Mouse (Mus musculus): ENCODE results near the gene Acod1.

The Acod1 gene

DNA sequence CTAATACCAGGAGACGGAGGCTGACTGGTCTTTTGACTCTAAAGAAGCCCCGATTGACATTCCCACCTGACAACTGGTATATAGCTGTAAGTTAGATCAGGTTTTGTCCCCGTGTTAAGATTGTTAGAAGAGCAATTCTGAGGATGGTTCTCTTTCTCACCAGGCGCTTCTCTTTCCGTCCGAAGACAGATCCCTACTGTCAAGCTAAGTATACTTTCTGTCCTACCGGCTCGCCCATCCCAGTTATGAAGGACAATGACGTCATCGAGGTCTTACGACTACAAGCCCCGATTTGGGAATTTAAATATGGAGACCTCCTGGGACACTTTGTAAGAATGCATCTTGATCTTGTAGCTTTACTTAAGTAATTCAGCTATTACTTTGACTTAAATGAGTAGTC lies 24.7 kb downstream of the Acod1 start:
- CTCF ChIA-PET, result no interaction called here

DNA sequence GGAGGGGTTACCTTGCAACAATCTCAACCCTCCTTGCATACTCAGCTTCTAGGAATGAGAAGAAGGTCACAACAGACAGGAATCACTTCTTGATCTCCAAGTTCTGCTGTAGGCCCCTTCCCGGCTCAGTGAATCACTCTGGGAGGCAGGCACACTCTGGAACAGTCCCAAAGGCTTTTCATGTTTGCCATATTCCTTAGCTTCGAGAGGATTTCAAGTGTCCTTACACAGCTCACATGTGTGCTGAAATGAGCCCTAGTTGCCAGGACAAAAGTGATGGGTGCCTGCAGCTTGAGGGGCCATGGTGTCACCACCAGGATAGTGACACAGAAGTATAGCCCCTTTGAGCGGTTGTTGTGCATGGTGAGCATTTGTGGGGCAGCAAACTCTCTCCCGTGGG lies 26.0 kb downstream of the Acod1 start:
- CTCF ChIA-PET, result no interaction called here

DNA sequence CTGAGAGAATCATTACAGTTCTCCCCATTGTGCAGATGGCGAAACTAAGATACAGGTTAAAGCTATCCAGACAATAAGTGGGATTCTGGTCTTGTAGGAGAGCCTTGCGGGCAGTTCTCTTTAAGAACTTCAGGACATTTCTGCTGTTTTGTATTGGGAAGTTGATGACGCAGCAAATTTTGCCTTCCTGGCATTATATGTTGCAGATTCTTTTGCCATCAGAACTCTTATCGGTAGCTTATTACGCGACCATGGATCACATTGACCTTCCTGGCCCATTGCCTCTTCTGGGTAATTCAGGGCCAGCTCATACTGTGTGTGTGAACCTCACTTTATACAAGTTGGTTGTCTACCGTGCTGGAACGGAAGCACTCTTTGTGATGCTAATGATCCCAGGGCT lies 27.0 kb downstream of the Acod1 start:
- CTCF ChIA-PET, result no interaction called here

DNA sequence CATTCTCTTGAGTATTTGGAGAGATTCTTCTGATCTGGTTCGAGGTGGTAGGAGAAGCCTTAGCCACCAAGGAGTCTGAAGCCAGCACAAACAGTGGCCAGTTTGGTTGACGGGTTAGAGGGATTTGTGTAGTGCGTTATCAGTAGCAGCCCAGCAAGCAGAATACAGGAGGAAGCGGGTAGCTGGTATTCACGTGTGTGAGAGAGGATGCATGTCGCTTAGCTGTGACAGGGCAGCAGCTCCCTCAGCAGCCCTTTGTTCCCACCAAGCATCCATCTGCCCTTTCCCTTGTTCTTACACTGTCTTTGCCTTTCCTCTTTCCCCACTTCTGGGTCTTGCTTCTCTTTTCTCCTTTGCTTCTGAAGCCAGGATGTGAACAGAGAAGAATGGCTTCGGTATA lies 28.4 kb downstream of the Acod1 start:
- CTCF ChIA-PET, result no interaction called here

DNA sequence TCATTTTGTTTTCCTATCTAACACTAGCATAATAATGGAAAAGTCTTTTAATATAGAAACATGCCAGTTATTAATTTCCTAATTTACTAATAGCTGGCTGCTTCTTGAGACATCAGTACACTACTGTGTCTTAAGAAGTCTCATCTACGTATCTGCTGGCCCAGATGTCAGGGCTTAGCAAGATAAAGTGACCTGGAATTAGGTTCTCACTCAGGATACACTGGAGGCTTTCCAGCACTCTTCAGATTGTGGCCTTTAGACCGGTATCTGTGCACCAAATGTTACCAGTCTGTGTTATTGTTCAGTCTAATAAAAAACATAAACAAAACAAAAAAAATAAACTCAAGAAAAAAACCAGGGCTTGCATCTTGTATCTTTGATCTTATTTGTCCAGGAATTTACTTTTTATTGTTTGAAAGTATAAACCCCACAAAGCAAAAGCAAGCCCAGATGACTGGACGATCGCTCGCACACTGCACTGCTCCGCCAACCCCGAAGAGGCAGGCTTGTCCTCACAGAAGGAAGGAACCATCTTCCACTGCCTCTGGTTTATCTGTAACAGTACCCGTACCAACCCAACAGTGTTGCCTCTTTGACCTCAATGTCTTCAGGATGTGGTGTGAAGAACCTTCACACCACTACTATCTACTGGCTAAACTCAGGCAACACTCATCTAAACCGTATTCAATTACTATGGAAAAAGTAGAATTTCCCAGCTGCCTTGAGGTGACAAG lies 30.7 kb downstream of the Acod1 start:
- CTCF ChIA-PET, result interaction anchor here (0.7 kb wide), 1 partner anchor 394 kb away, joined by 4 read pairs; no protein-coding TSS in a partner anchor

DNA sequence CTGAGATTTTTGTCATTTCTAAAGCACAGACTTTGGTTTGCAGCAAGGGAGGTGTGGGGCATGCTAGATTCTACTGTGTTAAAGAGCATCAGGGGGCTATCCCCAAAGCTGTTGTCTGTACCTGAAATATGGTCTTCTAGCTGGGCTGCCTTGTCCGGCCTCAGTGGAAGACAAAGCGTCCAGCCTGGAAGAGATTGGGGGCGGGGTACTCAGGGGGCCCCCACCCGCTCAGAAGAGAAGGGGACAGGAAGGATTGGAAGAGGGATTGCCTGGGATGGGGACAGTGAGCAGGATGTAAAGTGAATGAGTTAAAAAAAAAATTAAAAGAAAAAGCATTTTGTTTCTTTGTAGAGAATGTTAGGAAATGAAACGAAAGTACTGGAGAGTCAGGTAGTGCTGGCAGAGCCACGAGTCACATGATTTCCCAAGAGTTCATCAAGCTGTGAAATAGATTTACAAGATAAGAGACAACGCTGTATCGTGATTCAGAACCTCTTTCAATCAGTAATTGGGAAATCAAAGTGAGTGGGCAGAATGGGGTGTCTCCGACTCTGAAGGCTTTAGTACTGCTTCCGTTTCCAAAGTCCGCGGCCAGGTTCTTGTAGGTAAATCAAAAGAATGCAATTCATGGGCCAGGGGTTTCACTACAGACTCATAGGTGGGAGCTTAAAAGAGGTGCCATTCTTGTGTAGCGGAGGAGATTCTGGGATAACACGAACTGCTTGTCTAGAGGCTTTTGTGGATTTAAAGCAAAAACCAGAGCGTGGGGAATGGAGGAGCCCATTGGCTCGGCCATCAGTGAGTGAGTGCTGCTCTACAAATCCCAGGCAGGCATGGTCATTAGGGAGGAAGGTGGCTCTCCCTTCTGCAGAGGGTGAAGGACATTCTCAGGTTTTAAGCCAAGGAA lies 31.5 kb downstream of the Acod1 start:
- CTCF ChIA-PET, result no interaction called here

DNA sequence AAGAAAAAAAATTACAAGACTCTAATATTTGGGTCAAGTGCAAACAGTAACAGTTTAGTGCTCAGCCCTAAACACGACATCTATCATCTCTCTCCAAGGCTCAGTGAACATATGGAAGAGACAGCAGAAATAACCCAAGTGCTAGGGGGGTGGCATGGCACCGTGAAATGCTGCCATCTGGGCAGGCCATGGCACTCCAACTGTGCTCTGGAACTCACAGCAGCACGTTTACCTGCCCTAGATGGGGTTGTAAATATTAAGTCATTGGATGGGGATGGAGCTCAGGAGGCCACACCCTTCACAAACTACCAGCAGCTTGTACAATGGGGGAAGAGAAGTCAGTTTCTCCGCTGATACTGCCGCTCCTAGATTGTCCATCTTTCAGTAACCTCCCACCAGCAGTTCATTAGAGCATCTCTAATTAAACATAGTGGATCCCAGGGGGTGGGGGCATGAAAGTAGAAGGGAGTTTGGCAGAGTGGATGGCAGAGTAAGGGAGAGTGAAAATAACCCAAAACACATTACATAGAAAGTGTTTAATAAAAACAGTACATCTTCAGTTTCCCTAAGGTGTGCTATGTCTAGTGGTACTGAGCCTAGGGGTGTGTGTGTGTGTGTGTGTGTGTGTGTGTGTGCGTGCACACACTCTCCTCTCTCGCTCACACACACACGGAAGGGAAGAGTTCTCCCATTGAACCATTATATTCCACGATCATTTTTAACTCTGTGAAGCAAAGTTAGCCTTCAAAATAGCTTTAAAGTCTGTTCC lies 32.6 kb downstream of the Acod1 start:
- CTCF ChIA-PET, result no interaction called here

DNA sequence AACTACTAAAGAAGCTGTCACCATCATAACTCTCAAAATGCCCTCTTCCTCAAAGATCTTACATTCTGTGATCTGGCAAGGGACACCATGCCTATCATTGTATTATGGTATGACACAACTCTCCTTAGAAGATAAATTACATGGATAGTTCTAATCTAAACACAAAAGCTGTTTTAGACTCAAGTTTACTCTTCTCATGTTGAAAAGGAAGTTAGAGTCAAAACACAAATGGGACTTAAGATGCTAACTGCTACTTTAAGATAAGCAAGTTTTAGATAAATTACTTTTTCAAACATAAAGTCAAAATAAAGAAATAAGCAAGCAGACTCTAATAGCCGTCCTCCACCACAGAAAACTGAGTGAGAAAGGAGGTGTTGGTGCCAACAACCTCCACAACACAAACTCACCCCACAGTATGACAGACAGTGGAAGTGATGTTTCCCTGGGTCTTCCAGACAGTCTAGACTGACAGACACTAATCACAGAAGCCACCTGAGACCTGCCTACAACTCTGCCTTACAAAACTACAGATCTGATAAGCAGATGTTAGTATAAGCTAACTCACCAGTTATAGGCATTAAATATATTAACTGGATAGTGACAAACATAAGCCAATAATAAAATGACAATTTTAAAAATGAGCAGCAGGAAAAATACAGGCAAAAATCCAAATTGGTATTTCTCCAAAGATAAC lies 39.2 kb downstream of the Acod1 start:
- CTCF ChIA-PET, result interaction anchor here (0.6 kb wide), 1 partner anchor 1576 kb away, joined by 3 read pairs; no protein-coding TSS in a partner anchor

DNA sequence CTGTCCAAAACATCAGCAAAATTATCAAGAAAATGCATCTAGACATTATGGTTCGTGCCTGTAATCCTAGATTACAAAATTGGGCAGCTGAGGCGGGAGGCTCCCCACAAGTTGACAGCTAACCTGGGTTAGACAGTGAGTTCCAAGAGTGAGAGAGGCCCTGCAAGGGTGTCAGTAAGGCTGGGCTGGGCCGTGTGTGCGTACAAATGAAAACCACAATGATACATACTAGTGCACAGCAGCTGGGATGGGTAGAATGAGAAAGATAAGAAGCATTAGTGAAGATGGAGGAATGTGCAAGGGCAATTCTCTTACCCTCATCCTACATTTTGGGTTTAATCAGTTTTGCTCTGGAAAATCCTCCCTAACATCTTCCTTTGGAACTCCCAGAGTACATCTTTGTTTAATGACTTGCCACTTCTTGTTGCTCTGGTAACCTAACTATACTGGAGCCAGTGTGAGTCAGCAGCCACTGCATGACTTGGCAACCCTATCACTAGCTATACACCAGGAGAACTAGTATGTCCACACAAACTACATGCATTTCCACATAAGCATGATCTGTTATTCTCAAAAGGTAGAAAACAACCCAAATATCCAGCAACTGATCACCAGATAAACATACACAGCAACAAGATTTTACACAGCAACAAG lies 40.0 kb downstream of the Acod1 start:
- CTCF ChIA-PET, result interaction anchor here (0.6 kb wide), 1 partner anchor 1577 kb away, joined by 3 read pairs; no protein-coding TSS in a partner anchor

DNA sequence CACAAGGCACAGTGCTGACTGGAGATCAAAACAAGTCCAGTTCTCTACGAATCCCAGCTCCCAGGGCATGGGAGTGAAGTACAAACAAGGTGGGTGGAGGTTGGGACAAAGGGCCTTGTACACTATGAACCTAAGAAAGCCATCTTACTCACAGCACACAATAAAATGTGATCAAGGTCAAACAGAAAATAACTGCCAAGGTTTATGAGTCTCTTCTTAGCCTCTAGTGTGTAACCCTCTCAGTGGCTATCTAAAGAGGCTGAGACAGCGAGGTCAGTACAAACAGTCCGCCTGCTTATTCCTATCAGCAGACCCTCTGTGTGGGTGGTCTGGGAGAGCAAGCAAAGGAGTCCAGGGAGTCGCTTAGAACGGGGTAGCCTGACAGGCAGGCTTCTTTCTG lies 41.1 kb downstream of the Acod1 start:
- CTCF ChIA-PET, result no interaction called here

DNA sequence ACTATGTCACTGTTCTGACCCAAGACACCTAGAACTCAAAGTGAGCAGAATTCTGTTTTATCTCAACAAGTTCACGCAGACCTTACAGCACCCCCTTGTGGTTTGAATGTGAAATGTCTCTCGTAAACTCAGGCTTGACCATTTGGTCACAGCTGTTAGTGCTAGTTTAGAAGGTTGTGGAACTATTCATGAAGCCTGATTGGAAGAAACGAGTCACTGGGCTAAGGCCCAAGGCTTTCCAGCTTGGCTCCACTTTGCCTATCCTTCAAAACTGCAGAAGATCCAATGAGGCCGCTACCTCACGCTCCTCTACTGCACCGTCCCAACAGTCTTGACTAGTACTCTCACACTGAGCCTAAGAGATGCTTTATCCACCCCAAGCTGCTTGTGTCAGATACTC lies 41.8 kb downstream of the Acod1 start:
- CTCF ChIA-PET, result no interaction called here

DNA sequence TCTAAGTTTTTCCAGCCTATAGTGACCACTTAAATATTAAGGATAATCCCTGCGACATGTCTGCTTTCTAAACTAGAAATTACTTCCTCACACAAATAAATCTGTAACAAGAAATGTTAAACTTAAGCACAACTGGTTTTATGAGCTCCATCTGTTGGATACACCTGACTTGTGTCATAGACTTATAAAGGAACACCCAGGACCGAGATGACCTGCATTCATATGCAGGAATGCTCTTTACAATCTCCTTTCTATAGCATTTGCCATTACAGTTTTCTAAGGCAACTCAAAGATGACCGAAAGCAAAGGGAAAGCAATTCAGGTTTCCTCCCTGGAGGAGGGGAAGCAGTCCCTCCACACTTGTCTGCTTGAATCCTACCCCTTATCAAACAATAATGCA lies 46.5 kb downstream of the Acod1 start:
- CTCF ChIA-PET, result no interaction called here

DNA sequence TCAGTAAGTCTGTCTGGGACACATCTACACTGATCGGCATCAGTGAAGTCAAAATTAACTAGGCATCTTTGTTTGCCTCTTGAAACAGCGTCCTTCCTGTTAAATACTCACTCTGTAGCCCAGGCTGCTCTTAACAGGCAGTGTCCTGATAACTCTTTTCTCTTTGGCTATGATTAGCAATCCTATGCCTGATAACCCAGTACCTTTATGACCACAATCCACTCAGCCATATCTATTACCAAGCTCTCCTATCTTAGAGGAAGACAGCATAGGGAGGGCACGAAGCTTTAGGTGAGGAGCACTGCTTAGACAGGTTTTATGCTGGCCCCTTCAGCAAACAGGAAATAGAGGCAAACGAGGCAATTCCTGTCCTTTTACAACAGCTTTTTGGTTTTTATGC lies 46.9 kb downstream of the Acod1 start:
- CTCF ChIA-PET, result no interaction called here

DNA sequence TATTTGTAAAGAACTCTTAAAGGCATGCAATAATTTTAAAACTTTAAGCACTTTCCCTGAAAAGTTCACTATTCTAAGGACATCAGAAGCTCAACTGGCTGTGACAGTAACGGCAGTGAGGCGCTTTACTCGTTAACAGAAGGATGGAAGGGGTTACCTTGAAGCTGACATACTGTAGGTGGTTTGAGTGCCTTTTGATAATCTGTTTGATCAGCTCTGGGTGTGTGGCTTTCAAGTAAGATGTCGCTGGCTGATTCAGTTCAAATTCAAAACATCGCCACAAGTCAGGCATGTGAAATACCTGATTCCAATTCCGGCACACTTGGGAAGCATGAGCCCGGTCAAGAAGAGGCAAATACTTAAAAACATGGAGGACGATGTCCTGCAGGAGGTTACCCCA lies 48.3 kb downstream of the Acod1 start:
- CTCF ChIA-PET, result no interaction called here

DNA sequence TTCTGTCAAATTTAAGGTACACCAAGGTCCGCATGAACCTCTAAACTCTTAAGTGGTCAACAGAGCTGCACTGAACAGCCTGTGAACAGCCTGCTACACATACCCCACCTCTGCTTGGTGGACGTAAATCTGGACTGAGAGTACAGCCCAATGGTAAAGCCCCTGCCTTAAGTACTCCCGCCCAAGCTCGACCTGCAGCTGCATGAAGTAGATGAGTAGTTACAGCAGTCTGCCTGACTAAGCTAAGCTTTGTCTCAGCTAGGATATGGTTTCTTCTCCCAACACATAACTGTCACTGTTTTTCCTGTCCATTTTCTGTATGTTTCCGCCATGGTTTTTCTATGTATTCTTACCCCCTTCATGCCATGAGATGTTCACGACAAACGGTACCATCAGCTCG lies 49.0 kb downstream of the Acod1 start:
- CTCF ChIA-PET, result no interaction called here

DNA sequence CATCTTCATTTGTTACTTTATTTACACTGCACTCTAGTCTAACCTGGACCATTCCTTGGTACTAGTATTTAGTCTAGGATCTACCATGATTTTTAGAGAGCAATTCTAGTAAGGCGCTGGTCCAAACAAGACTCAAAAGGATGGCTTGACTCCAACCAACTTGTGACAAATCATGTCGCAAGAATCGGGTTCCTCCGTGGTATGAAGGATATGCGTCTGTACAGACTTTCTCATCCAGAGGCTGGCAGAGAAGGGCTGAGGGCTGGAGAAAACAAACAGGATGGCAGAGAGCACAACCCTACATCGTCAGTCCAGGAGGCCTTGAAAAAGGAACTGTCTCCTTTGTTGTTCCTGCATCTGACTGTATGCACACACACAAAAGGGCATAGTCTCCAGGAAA lies 49.8 kb downstream of the Acod1 start:
- CTCF ChIA-PET, result no interaction called here

DNA sequence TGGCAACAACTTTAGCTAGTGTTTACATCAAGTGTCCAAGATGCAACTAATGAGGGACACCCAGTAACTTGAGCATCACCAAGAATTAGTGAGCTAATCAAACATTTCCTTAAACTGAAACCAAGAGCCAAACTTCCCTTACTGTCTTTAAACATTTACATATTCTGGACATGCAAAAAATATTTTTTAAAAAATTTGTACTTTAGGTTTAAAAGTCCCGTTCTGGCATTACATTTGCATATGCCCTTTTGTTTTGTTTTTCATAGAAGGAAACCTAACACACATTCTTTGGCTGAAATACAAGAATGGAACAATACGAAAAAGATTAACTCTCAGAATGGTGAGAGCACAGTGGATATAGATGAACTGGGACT lies 51.4 kb downstream of the Acod1 start:
- CTCF ChIA-PET, result interaction anchor here (0.5 to 0.6 kb wide), 2 partner anchors 441 to 548 kb away, joined by 3 read pairs; no protein-coding TSS in a partner anchor

DNA sequence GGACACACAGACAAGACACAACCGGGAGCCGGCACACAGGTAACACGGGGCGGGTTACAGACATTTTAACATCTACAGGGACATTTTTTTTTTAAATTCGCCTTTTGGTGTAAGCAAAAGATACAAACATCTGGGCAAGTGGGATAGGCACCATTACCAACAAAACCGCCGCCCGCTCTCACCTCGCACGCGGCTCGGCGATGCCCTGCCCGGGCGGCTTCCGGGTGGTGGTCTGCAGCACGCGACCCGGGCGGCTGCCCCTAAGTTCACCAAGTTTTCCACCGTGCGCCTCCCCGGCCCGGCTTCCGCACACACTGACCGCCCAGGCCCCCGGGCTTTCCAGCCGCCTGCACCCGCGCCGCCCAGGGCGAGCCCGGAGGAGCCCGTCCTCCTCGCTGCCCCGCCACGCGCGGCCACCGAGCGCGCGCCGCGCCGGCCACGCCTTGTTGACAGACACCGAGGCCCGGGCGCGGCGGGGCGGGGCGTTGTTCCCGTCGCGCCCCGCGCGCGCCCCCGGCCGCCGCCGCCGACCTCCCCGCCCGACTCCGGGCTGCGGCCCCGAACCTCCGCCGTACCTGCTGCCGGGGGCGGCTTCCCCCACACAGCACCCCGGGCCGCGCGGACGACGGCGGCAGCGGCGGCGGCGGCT lies 51.9 kb downstream of the Acod1 start:
- CTCF ChIA-PET, result interaction anchor here (0.6 kb wide), 1 partner anchor 440 kb away, joined by 3 read pairs; no protein-coding TSS in a partner anchor

DNA sequence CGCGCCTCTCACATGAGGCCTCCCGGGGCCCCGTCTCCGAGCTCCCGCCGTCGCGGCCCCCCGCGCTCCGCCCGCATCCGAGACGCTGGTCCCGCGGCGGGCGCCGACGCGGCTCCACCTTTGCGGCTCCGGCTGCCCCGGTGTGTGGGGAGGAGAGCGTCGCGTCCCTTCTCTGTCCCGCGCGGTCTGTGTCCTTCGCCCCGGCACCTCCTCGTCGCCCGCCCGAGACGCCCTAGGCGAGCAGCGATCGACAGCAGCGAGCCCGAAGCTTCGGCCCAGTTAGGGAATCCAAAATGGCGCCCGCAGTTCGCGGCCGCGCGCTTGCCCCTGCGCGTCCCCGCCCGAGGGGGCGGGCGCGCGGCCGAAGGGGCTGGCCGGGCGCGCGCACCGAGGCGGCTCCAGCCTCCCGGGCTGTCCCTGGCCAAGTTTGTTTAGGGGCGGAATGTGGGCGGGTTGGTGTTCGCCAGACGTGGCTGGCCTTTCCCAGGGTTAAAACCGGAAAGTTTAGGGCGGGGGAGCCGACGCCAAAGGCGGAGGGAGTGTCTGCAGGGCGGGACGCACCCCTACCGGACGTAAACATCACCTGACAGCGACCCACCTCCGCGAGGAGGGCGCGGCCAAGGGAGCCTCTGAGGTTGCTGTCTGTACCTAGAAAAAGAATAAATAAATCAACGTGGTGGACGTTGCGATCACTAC lies 52.6 kb downstream of the Acod1 start, which contains the start of gene Fbxl3:
Fbxl3 (minus strand) TSS at position 329 of the 696 bp plus-strand sequence.
- CTCF ChIA-PET, result no interaction called here

DNA sequence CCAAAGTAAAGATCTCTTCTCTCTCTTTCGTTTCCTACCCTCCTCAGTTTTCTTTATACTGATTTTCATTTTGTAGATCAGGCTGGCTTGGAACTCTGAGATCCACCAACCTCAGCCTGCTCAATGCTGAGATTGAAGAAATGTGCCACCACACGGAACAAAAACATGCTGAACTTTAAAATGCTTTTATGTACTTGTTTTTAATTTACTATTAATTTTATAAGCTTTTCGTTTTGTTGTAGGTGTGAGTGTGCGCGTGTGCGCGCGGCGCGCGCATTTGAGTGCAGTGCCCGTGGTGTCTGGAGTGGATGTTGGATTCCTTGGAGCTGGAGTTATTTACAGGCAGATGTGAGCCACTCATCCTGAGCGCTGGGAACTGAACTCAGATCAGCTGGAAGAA lies 53.5 kb downstream of the Acod1 start:
- CTCF ChIA-PET, result interaction anchor here (1.2 kb wide), 1 partner anchor 12 kb away, joined by 4 read pairs; no protein-coding TSS in a partner anchor

All from spleen, embryonic (tissue).